Mouse (Mus musculus): Measurements from ENCODE around the gene B4gat1. TPM values are rescaled to one million over a fixed set of nuclear protein-coding genes. Genes with fewer than 3 reads are reported as not detected.
A peak's percentile ranks its signal among the peaks of the same experiment; 100 is the strongest.
"Not testable (repeated sequence)": the region's sequence is repeated elsewhere in the genome, so short reads cannot be mapped to it uniquely, and the experiment has no call there.

The B4gat1 gene
- 38.7 and 42.1 TPM in 2 replicates for polyA plus RNA-seq (2015; fragmentation: Nextera tagmentation; extraction: Ambion mirVana)

DNA sequence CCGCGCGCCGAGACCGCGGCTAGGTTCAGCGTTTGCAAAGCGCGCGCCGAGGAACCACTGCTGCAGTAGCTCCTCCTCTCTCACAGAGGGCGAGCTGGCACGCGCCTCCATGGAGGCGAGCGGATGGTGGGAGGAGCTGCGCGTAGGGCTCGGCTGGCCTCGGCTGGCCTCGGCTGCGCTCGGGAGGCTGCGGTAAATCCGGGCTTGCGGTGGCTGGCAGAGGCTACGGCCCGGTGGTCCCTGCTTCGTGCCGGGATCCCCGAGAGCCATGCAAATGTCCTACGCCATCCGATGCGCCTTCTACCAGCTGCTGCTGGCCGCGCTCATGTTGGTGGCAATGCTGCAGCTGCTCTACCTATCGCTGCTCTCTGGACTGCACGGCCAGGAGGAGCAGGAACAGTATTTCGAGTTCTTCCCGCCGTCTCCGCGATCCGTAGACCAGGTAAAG is at the start of gene B4gat1, which contains the start of gene AC124502.3:
B4gat1 (plus strand) TSS at position 118 of the 448 bp plus-strand sequence.
AC124502.3 (plus strand) TSS at position 183 of the 448 bp plus-strand sequence.
- Histone ChIP-seq H3K9me3 (no peaks in the 10 kb centered on the region), H3K36me3 (no peaks in the 10 kb centered on the region), H3K4me1 (peaks cover 29% of the 10 kb centered on the region), H3K9ac (peak within 1 kb of the TSS; percentile 88), H3K4me3 (replicated peaks) (peak within 1 kb of the TSS; percentile 64), H3K4me2 (peak within 1 kb of the TSS; percentile 98), H3K27ac (peak within 1 kb of the TSS; percentile 82), H3K27me3 (replicated peaks) (no peaks in the 10 kb centered on the region)
- under 1% methylated on average over 44 of the region's 44 CpGs for WGBS
- peak; percentile 87 for ATAC-seq (ENCODE audit: insufficient read depth, low FRiP score, low read depth)

DNA sequence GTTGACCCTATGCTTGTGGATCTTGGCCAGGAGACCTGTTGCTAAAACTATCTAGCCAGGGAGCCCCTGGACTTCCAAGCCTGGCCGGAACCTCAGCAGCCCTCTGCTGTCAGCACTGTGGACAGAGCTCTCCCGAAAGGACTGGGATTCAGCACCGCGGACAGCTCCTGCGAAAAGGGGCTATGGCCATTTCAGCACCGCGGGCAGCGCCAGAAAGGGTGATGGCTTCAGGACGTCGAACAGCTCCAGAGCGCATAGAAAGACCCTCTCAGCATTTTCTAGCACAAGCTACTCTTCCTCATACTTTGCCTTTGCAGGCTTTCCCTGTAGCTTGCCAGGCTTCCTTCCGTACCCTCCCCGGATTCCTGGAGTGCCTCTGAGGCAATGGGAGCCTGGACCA is 49.6 kb upstream of the B4gat1 start:
- Histone ChIP-seq H3K4me2 (no peak overlapping the region), H3K9me3 (no peaks in the 10 kb centered on the region), H3K27ac (no peak overlapping the region), H3K36me3 (no peaks in the 10 kb centered on the region), H3K4me1 (peaks cover 11% of the 10 kb centered on the region; the same call in 1 of the 2 replicates), H3K27me3 (replicated peaks) (peaks cover 39% of the 10 kb centered on the region), H3K4me3 (replicated peaks) (no peak overlapping the region), H3K9ac (no peak overlapping the region)
- WGBS = 5% methylated on average over 13 of the region's 13 CpGs
- peak; percentile 38; the same call in 1 of the 2 replicates for ATAC-seq (ENCODE audit: insufficient read depth, low FRiP score, low read depth)

DNA sequence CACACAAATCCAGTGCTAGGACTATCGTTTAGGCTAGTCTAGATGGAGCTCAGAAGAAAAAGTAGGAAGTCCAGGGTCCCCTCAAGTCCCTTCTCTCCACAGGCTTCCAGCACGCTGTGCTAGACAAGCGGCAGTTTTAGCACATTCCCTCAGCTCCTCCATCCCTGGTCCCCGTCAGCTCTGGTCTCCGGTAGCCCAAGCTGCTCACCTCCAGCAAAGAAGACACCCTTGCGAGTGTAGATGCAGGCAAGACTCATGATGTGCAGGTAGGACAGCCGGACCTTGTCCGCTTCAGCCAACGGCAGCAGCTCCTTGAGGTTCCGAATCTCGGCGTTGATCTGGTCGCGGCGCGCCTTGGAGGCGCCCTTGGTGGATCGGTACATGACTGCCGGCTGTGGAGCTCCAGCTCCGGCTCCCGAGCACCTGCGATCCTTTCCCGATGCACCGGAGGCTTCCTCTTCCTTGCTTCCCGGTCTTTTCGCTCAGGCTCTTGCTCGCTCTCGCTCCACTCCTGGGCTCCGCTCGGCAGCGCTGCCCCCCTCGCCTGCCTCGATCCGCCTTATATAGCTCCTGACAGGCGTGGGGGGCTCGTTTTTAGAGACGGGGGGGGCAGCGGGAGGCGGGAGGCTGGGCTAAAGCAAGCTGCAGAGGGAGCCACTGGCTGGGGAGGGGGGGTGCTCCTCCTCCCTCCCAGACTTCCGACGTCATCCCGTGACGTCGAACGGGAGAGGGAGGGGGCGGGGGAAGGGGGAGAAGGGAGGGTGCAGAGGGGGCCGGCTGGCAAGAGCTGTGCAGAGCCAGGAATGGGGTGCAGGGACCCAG is 49.0 kb upstream of the B4gat1 start:
- ATAC-seq (ENCODE audit: insufficient read depth, low FRiP score, low read depth) = no peak
- Histone ChIP-seq H3K9ac (no peak overlapping the region), H3K9me3 (no peaks in the 10 kb centered on the region), H3K27me3 (replicated peaks) (peaks cover 34% of the 10 kb centered on the region), H3K36me3 (no peaks in the 10 kb centered on the region), H3K4me1 (peaks cover 11% of the 10 kb centered on the region; the same call in 1 of the 2 replicates), H3K4me2 (no peak overlapping the region), H3K4me3 (replicated peaks) (no peak overlapping the region; the same call in 1 of the 2 replicates), H3K27ac (no peak overlapping the region)
- 25% methylated on average over 40 of the region's 47 CpGs for WGBS

DNA sequence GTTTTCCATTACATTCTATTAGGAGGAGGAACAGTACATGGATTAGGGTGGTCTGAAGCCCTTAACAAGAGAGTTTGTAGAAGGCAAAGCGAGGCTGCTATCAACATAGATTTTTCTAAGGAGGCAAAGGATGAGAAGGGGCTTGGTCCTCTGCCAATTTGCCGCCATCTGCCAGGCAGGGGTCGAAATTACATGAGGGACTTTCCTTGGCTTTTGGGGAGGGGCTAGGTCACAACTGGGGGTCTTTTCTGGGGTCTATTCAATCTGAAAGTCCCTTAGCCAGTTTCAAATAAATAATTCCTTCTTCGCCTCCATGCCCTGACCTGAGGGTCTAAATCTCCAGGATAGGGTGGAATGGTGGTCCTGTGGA is 48.4 kb upstream of the B4gat1 start, which contains the start of gene Npas4:
Npas4 (minus strand) TSS at position 61 of the 370 bp plus-strand sequence.
- peaks cover 11% of the 10 kb centered on the region; the same call in 1 of the 2 replicates for H3K4me1 ChIP-seq
- H3K27ac ChIP-seq = no peak within 1 kb of the TSS
- H3K4me3 ChIP-seq (replicated peaks) = no peak within 1 kb of the TSS; the same call in 1 of the 2 replicates
- no peak for ATAC-seq (ENCODE audit: insufficient read depth, low FRiP score, low read depth)
- no peaks in the 10 kb centered on the region for H3K9me3 ChIP-seq
- H3K9ac ChIP-seq = no peak within 1 kb of the TSS
- 0 out of 2 replicates have a peak within 1 kb of the TSS, but pooled peaks have one; percentile 6 for H3K4me2 ChIP-seq
- H3K36me3 ChIP-seq = no peaks in the 10 kb centered on the region
- WGBS = 28% methylated on average over 4 of the region's 4 CpGs
- peaks cover 34% of the 10 kb centered on the region for H3K27me3 ChIP-seq (replicated peaks)

DNA sequence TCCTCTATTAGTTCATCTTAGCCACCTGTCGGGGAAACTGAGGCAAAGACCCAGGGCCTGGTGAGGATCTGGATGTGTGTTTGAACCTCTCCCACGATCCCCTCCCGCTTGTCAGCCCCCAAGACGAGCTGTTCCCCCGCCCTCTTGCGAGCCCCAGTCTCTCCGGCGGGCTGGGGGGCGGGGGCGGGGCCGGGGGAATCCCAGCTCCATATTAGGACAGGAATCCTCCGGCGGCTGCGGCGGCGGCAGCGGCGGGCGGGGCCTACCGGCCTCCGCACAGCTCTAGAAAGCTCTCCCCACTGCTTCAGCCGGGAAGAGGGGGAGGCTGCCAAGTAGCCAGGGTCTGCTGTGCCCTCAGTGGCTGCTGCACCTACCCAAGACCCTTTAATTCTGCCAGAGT is 47.9 kb upstream of the B4gat1 start:
- Histone ChIP-seq H3K4me1 (peaks cover 11% of the 10 kb centered on the region; the same call in 1 of the 2 replicates), H3K27ac (no peak overlapping the region), H3K27me3 (replicated peaks) (peaks cover 31% of the 10 kb centered on the region), H3K9ac (no peak overlapping the region), H3K36me3 (no peaks in the 10 kb centered on the region), H3K9me3 (no peaks in the 10 kb centered on the region), H3K4me3 (replicated peaks) (no peak overlapping the region), H3K4me2 (0 out of 2 replicates have a peak overlapping the region, but pooled peaks have one; percentile 6)
- WGBS = 2% methylated on average over 22 of the region's 22 CpGs
- ATAC-seq (ENCODE audit: insufficient read depth, low FRiP score, low read depth) = no peak

DNA sequence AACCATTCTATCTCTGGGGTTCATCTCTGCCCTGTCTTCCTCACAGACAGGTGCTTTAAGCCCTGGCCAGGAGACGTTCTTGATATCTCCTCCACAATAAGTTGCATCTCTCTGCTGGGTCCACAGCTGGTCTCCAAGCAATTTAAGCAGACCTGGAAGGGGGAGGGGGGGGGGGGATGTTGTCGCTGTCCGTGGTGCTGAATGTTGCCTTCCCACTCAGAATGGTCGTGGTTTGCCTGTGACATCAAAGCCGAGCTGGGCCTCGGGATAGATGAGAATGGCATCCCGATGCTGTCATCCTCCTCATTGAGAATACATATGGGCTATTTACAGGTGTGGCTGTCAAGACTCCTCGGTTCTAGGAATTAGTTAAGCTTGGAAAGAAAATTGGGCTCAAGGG is 46.3 kb upstream of the B4gat1 start:
- no peak for ATAC-seq (ENCODE audit: insufficient read depth, low FRiP score, low read depth)
- H3K36me3 ChIP-seq = no peaks in the 10 kb centered on the region
- no peak overlapping the region for H3K4me2 ChIP-seq
- H3K27ac ChIP-seq = no peak overlapping the region
- H3K9ac ChIP-seq = no peak overlapping the region
- 19% methylated on average over 8 of the region's 8 CpGs for WGBS
- H3K27me3 ChIP-seq (replicated peaks) = peaks cover 27% of the 10 kb centered on the region
- H3K4me1 ChIP-seq = peaks cover 11% of the 10 kb centered on the region; the same call in 1 of the 2 replicates
- no peaks in the 10 kb centered on the region for H3K9me3 ChIP-seq
- H3K4me3 ChIP-seq (replicated peaks) = no peak overlapping the region

DNA sequence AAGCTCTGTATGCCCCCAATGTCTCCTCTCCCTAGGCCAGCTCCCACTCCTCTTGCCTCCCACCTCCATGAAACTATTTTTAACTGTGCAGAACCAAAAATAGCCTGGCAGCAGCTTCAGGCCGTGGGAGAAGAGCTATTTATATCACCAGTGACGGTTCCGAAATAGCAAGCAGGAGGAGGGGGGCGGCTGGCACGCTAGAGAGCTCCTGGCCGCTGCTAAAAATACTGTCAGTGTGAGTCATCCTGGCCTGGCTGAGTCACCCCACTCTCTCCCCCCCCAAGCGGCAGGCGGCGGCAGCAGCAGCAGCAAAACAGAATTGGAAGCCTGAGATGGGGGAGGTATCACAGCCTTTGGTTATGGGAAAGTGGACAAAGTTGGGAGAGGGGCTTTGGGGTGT is 45.7 kb upstream of the B4gat1 start:
- Histone ChIP-seq H3K9me3 (no peaks in the 10 kb centered on the region), H3K27me3 (replicated peaks) (peaks cover 27% of the 10 kb centered on the region), H3K4me1 (peaks cover 11% of the 10 kb centered on the region; the same call in 1 of the 2 replicates), H3K36me3 (no peaks in the 10 kb centered on the region), H3K27ac (no peak overlapping the region), H3K4me3 (replicated peaks) (no peak overlapping the region), H3K4me2 (no peak overlapping the region), H3K9ac (no peak overlapping the region)
- peak; percentile 44; the same call in 1 of the 2 replicates for ATAC-seq (ENCODE audit: insufficient read depth, low FRiP score, low read depth)
- WGBS = 2% methylated on average over 9 of the region's 9 CpGs

DNA sequence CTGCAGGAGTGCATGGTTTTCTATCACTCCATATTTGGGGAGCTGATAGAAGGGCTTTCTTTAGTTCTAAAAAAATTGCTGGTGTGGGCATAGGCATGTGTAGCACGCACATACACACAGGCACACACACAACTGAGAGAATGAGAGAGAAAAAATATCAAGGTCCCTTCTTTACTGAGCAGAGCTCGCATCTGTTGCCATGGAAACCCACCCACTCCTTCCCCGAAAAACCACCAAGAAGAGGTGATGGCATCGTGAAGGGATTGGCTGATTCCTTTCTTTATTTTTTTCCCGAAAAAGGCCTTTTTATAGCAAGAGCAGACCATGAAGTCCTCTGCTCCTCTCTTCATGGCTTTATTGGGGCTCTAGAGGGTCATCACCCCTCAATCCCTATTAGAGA is 44.6 kb upstream of the B4gat1 start:
- Histone ChIP-seq H3K4me2 (no peak overlapping the region), H3K4me1 (peaks cover 11% of the 10 kb centered on the region; the same call in 1 of the 2 replicates), H3K9me3 (no peaks in the 10 kb centered on the region), H3K4me3 (replicated peaks) (no peak overlapping the region), H3K36me3 (no peaks in the 10 kb centered on the region), H3K9ac (no peak overlapping the region), H3K27ac (no peak overlapping the region), H3K27me3 (replicated peaks) (peaks cover 27% of the 10 kb centered on the region)
- ATAC-seq (ENCODE audit: insufficient read depth, low FRiP score, low read depth) = no peak
- 65% methylated on average over 5 of the region's 5 CpGs for WGBS

DNA sequence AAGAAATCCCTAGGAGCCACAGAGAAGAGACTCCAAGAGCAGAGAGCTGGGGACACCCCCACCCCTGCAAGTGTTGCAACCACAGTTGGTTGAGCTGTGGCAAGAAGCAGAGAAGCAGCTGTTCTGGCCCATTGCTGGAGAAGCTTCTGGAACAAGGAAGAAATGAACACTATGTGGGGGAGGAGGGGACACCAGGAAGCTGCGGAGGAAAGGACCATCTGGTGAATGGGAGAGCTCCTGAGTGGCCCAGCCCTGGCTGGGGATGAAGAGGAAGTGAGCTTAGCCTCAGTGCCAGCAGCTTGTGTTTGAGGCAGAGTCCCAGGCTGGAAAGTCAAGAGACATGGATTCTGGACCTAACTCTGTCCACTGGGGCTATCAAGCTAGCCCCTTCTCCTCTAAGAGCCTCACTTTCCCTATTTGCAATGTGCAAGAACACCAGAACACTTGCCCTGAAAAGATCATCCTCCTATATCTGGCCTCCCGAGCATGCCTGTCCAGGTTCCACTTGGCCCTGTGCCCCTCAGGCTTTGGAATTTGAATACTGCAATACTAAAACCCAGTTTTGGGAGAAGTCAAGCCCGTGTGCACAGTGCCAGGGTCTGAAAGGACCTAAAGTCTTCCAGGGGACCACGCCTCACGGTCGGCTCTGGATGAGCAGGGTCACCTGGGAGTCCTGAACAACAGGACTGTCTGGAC is 39.0 kb upstream of the B4gat1 start:
- H3K4me3 ChIP-seq (replicated peaks) = no peak overlapping the region
- no peak overlapping the region for H3K9ac ChIP-seq

DNA sequence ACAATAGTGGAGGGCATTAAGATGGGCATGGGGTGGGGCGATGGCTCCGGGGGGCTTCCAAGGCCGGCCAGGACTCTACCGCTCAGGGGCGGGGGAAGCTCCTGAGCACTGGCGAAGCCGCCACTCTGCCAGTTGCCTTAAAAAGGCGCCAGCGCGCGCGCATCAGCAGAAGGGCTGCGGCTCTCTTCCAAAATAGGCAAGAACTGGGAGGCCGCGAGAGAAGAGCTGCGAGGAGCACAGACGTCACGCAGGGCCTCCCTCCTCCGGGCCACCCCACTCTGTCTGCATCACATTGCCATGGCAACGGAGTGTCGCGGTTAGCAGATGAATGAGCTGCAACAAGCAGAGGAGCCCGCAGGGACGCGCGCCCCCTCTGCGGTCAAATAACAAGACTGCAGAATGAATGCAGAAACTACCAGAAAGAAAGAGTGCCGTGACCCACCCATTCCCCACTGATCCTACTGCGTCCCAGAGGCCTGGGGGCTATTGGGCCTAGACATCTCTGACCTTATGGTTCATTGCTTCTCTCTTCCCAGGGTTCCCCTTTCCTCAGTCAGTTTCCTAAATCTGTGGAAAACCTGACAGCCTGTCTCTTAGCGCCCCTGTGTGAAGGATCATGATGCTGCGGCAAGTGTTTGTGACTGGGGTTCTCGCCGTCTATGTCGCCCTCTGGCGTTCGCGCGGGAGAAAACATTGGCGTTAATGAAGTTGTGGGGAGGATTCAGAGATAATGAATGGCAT is 36.8 kb upstream of the B4gat1 start:
- peak overlapping the region; percentile 54 for H3K27ac ChIP-seq

More for the DNA sequence above, 39.0 kb upstream of the B4gat1 start:
- Histone ChIP-seq H3K4me2 (peak overlapping the region; percentile 6; the same call in 1 of the 2 replicates), H3K4me1 (peaks cover 6% of the 10 kb centered on the region), H3K27ac (no peak overlapping the region), H3K27me3 (replicated peaks) (peaks cover 6% of the 10 kb centered on the region; the same call in 1 of the 2 replicates), H3K9me3 (no peaks in the 10 kb centered on the region), H3K36me3 (no peaks in the 10 kb centered on the region)
- 56% methylated on average over 6 of the region's 6 CpGs for WGBS
- ATAC-seq (ENCODE audit: insufficient read depth, low FRiP score, low read depth) = no peak

DNA sequence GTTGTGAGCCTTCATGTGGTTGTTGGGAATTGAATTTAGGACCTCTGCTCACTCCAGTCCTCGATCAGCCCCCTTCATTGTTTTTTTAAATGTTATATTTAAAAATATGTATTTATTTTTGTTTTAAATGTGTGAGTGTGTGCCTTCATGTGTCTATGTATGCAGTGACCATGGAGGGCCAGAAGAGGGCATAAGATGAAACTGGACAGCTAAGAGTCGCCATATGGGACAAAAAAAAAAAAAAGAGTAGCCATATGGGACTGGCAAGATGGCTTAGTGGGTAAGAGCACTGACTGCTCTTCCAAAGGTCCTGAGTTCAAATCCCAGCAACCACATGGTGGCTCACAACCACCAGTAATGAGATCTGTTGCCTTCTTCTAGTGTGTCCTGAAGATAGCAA is 35.0 kb upstream of the B4gat1 start:
- H3K9me3 ChIP-seq; ATAC-seq (ENCODE audit: insufficient read depth, low FRiP score, low read depth); H3K4me3 ChIP-seq (replicated peaks); H3K9ac ChIP-seq; H3K27ac ChIP-seq; H3K4me2 ChIP-seq; H3K27me3 ChIP-seq (replicated peaks); H3K36me3 ChIP-seq; H3K4me1 ChIP-seq: not testable (repeated sequence)
- 57% methylated on average over 2 of the region's 2 CpGs for WGBS

More for the DNA sequence above, 36.8 kb upstream of the B4gat1 start:
- Histone ChIP-seq H3K4me2 (peak overlapping the region; percentile 50), H3K9me3 (no peaks in the 10 kb centered on the region), H3K27me3 (replicated peaks) (peaks cover 6% of the 10 kb centered on the region; the same call in 1 of the 2 replicates), H3K36me3 (no peaks in the 10 kb centered on the region), H3K4me3 (replicated peaks) (peak overlapping the region; percentile 23), H3K4me1 (peaks cover 6% of the 10 kb centered on the region), H3K9ac (no peak overlapping the region)
- ATAC-seq (ENCODE audit: insufficient read depth, low FRiP score, low read depth) = peak; percentile 73
- WGBS = under 1% methylated on average over 39 of the region's 39 CpGs
